Mouse (Mus musculus) adrenal gland, postnatal 4 days (tissue): ENCODE results near the gene 2610028H24Rik. TPM values are rescaled to one million over a fixed set of nuclear protein-coding genes. Genes with fewer than 3 reads are reported as not detected.

Source experiments
- DNase-seq, 2 experiments: peaks; one replicate each; pipeline ENCODE4 v3.0.0; 2021 to 2022; ENCODE audit warnings: low spot score in 2 of 2, mixed read lengths in 2 of 2
- total RNA-seq, 2 experiments: library from RNA; stranded (reverse); gene quantifications; 2 replicates each; pipeline ENCODE4 v1.2.3; 2021

Gene 2610028H24Rik
- total RNA-seq, 2 experiments from 2014 or later = not detected

GRCm38 (mm10) chr10:76488265-76488664 lies 39.4 kb downstream of the 2610028H24Rik start:
- no peak for DNase-seq

DNA sequence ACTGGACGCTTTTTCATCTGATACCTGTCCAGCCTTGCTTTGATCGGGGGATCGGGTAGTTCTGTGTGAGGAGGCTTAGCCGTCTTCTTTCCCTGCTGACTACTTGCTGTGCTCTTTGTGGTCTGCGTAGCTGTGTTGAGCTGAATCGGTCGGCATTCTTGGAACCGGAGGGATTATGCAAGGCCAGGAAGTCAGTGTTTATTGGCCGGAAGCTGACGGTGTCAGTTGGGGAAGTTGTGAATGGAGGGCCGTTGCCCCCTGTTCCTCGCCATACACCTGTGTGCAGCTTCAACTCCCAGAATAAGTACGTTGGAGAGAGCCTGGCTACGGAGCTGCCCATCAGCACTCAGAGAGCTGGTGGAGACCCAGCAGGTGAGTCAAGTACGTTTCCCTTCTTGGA lies 40.3 kb downstream of the 2610028H24Rik start:
- no peak for DNase-seq

DNA sequence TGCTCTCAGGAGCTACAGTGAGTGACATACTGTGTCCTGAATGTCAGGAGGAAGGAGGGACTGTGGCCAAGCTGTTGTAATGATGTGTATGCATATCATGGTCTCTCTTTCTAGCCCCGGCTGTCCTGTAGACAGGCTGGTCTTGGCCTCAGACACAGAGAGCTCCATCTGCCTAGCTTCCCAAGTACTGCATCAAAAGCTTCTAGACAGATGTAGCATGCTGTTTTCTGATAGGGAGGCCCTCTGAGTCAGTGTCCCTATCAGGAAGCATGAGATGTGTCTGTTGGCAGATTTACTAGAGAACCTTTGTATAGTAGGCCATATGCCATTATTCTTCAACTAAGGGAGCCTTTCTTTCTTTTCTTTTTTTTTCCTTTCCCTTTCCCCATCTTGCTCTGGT lies 44.6 kb downstream of the 2610028H24Rik start:
- no peak for DNase-seq

DNA sequence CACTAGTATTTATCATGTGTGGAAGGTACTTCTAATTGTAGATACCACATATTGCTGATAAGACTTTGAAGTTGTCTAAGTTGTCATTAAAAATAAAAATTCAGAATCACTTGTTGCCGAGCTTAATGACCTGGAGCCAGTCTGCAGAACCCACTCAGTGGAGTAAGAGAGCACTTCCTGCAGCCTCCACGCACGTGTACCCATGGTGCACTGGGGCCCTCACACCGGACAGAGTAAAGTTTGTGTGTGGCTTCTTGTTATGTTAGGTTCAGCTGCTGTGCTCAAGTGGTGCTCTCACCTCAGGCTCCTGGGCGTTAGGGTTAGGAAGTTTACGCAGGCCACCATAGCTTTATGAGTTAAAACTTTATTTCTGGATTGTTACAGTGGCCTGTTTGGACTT lies 46.6 kb downstream of the 2610028H24Rik start:
- no peak for DNase-seq

GRCm38 (mm10) chr10:76496366-76496765 lies 47.5 kb downstream of the 2610028H24Rik start:
- no peak for DNase-seq

DNA sequence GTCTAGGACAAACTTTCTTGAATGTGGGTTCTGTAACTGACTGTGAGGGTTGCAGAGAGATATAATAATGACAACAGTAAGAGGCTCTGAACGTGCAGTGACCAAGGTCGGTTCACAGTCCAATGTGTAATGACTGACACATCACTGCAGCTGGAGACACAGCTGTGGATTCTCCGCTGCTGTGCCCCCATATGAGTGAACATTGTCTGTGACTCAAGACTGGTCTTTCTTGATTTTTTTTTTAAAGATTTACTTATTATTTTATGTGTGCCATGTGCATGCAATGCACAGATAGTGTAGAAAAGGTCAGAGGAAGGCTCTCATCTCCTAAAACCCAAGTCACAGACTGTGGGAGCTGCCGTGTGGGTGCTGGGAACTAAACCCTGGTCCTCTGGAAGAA lies 48.6 kb downstream of the 2610028H24Rik start:
- no peak for DNase-seq

GRCm38 (mm10) chr10:76504271-76504943 lies 55.5 kb downstream of the 2610028H24Rik start:
- DNase-seq = no peak

DNA sequence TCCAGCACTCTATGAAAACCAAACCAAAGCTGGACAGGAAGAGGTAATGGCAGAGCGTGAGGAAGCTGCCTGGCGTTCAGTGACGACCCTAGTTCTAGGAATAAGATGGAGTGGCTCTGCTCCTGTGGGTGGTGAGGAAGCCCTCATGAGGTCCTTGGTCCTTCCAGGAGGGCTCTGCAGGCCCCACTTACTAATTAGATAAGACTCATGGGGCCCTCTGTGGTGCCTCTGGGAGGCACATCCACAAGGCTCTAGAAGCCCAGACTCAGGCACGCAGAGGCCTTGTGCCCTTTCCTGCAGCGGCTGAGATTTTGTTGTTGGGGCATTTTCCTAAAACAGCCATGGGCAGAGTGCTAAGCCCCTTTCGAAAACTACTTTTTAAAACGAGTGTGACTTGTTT lies 57.0 kb downstream of the 2610028H24Rik start:
- DNase-seq = no peak

Other genes starting within 250 kb of the 2610028H24Rik start
- gene Prmt2, start 211.2 kb upstream of the 2610028H24Rik start, total RNA-seq = 10 to 100 TPM; 18.8 to 20.2 TPM
- 10 to 100 TPM in 1 of 2 experiments, 1 to 10 TPM in 1; 9.5 to 11.2 TPM for gene S100b, start 195.2 kb upstream of the 2610028H24Rik start, total RNA-seq
- gene Dip2a, start 103.8 kb upstream of the 2610028H24Rik start, total RNA-seq = 10 to 100 TPM; 39.8 to 42.4 TPM
- gene AC141477.1, start 8.6 kb upstream of the 2610028H24Rik start, total RNA-seq = not detected
- gene Pcnt, start 6.3 kb upstream of the 2610028H24Rik start, total RNA-seq = 10 to 100 TPM; 30.3 to 31.5 TPM
- gene Mcm3ap, start 19.8 kb downstream of the 2610028H24Rik start, total RNA-seq = 10 to 100 TPM; 46.5 to 47.3 TPM
- 1 to 10 TPM; 5.0 to 6.3 TPM for gene Ybey, start 20.0 kb downstream of the 2610028H24Rik start, total RNA-seq
- 10 to 100 TPM; 20.8 to 26.6 TPM for gene Lss, start 82.5 kb downstream of the 2610028H24Rik start, total RNA-seq
- gene Spatc1l, start 113.2 kb downstream of the 2610028H24Rik start, total RNA-seq = not detected
- 10 to 100 TPM in 1 of 2 experiments, under 1 TPM in 1; 0.62 to 16.4 TPM for gene Ftcd, start 126.6 kb downstream of the 2610028H24Rik start, total RNA-seq
- gene Col6a2, start 174.5 kb downstream of the 2610028H24Rik start, total RNA-seq = 100 to 1,000 TPM; 175 to 182 TPM